ENCODE assay signal across 34 mouse cellular contexts in genomic region chr6:146910801-146911200, GRCm38 (mm10). TPM values are rescaled to one million over a fixed set of nuclear protein-coding genes. Genes with fewer than 3 reads are reported as not detected.
DNase-seq lines count a peak whose midpoint lies in the region; ATAC-seq and TF ChIP-seq lines count a peak whose summit lies in the region.
"Had no signal": no experiment of that assay in that cellular context is flagged by ENCODE, and none has a peak within 500 bp of the region (broad histone marks: within the 10 kb centered on the region; RNA-seq: fewer than 3 reads in every experiment).

No protein-coding gene starts in this region.

- no peak for TF ChIP-seq CTCF in gastrocnemius, adult 2 months (IDR thresholded peaks at IDR 0.05)
- no peak for TF ChIP-seq CTCF in kidney, adult 2 months (conservative IDR thresholded peaks at IDR 0.05; ENCODE audit: insufficient read depth, insufficient read length, low read depth, low read length)
- TF ChIP-seq CTCF in embryonic fibroblast, embryonic 13.5 days (IDR thresholded peaks at IDR 0.05; ENCODE audit: borderline replicate concordance, insufficient read depth, low read length): no peak
- no peak for TF ChIP-seq CTCF in midbrain, postnatal 0 days (IDR thresholded peaks at IDR 0.05)

- TF ChIP-seq POLR2A in kidney, adult 2 months (IDR thresholded peaks at IDR 0.05; ENCODE audit: low read depth, low read length): no peak
- TF ChIP-seq POLR2A in embryonic fibroblast, embryonic 13.5 days (IDR thresholded peaks at IDR 0.05; ENCODE audit: low read depth, low read length): no peak

- no peaks in the 10 kb centered on the region; the same call in 1 of the 2 replicates for H3K36me3 ChIP-seq in kidney, adult 2 months (ENCODE audit: control insufficient read depth, insufficient read depth, low read length)
- H3K36me3 ChIP-seq in midbrain, postnatal 0 days (ENCODE audit: insufficient read depth, low read length): no peaks in the 10 kb centered on the region
- H3K36me3 ChIP-seq: embryonic facial prominence, embryonic 13.5 days; hindbrain, embryonic 12.5 days; hindbrain, embryonic 15.5 days had no signal

- H3K9me3 ChIP-seq in midbrain, postnatal 0 days (ENCODE audit: low read length): no peaks in the 10 kb centered on the region
- H3K9me3 ChIP-seq: embryonic facial prominence, embryonic 10.5 days; embryonic facial prominence, embryonic 13.5 days; heart, embryonic 13.5 days; hindbrain, embryonic 12.5 days; hindbrain, embryonic 15.5 days had no signal

- 69% methylated on average over 2 of the region's 2 CpGs for WGBS in kidney, adult 2 months
- 92% methylated on average over 2 of the region's 2 CpGs for WGBS in midbrain, postnatal 0 days

- no peaks in the 10 kb centered on the region for H3K27me3 ChIP-seq in kidney, adult 2 months (replicated peaks; ENCODE audit: control insufficient read depth, insufficient read depth, low read length)
- H3K27me3 ChIP-seq in midbrain, postnatal 0 days (ENCODE audit: insufficient read depth, low read length): no peaks in the 10 kb centered on the region
- H3K27me3 ChIP-seq: embryonic facial prominence, embryonic 13.5 days; heart, embryonic 13.5 days; hindbrain, embryonic 12.5 days; hindbrain, embryonic 15.5 days; Patski had no signal

- no peak overlapping the region for H3K4me3 ChIP-seq in gastrocnemius, adult 2 months
- no peak overlapping the region for H3K4me3 ChIP-seq in kidney, adult 2 months (ENCODE audit: insufficient read depth, low read depth, low read length)
- no peak overlapping the region for H3K4me3 ChIP-seq in embryonic fibroblast, embryonic 13.5 days (ENCODE audit: insufficient read depth, low read length)
- H3K4me3 ChIP-seq in midbrain, postnatal 0 days (ENCODE audit: low read depth, low read length): no peak overlapping the region
- H3K4me3 ChIP-seq: embryonic facial prominence, embryonic 10.5 days; embryonic facial prominence, embryonic 13.5 days; heart, embryonic 13.5 days; hindbrain, embryonic 12.5 days; hindbrain, embryonic 15.5 days had no signal

- DNase-seq in gastrocnemius, adult 2 months: no peak
- DNase-seq in gastrocnemius, postnatal 4 days (ENCODE audit: low spot score in 2 of 2): no peak
- DNase-seq in kidney, adult 2 months: no peak
- DNase-seq in kidney, adult 18-20 months: no peak
- DNase-seq in natural killer cell, adult 2 months (ENCODE audit: low spot score in 2 of 2): no peak
- DNase-seq in midbrain, postnatal 0 days (ENCODE audit: low spot score): no peak
- DNase-seq in urinary bladder, postnatal 25 days (ENCODE audit: low spot score): no peak
- DNase-seq: adrenal gland, postnatal 10 days; cerebellum, adult 11-12 months; cerebellum, adult 8-10 months; cerebellum, postnatal 10 days; cerebellum, postnatal 36 days; embryo, embryonic 11 days; forebrain, postnatal 0 days; gastrocnemius, postnatal 25 days; heart, postnatal 14 days had no signal

- ATAC-seq in midbrain, postnatal 0 days (ENCODE audit: low FRiP score): no peak
- ATAC-seq: CD4-positive, CD25-positive, alpha-beta regulatory T cell, adult 4 months; forebrain, embryonic 14.5 days; forebrain, postnatal 0 days; intestine, postnatal 0 days had no signal

- H3K4me1 ChIP-seq in kidney, adult 2 months (ENCODE audit: control insufficient read depth, insufficient read depth, low read length): peaks cover 63% of the 10 kb centered on the region
- H3K4me1 ChIP-seq in embryonic fibroblast, embryonic 13.5 days (ENCODE audit: control insufficient read depth, insufficient read depth, low read length): peaks cover 43% of the 10 kb centered on the region
- 0 out of 2 replicates have a peak, but pooled peaks cover 3% of the 10 kb centered on the region for H3K4me1 ChIP-seq in midbrain, postnatal 0 days (ENCODE audit: insufficient read depth, low read length)

- intact Hi-C loops in gastrocnemius, adult 2 months (cut with DNase I): no loop called here

- no peak overlapping the region for H3K9ac ChIP-seq in midbrain, postnatal 0 days (replicated peaks; ENCODE audit: low read length, poor library complexity, severe bottlenecking)
- H3K9ac ChIP-seq: embryonic facial prominence, embryonic 13.5 days; forebrain, postnatal 0 days; heart, embryonic 13.5 days; hindbrain, embryonic 12.5 days; hindbrain, embryonic 15.5 days had no signal

- peak overlapping the region; percentile 86 for H3K27ac ChIP-seq in gastrocnemius, adult 2 months
- H3K27ac ChIP-seq in kidney, adult 2 months (ENCODE audit: insufficient read depth, low read depth, low read length): 0 out of 2 replicates have a peak overlapping the region, but pooled peaks have one; percentile 22
- peak overlapping the region; percentile 100 for H3K27ac ChIP-seq in embryonic fibroblast, embryonic 13.5 days (ENCODE audit: insufficient read depth, low read length)
- no peak overlapping the region for H3K27ac ChIP-seq in midbrain, postnatal 0 days (ENCODE audit: low read depth, low read length)
- H3K27ac ChIP-seq: embryonic facial prominence, embryonic 10.5 days; embryonic facial prominence, embryonic 13.5 days; heart, embryonic 13.5 days; hindbrain, embryonic 12.5 days; hindbrain, embryonic 15.5 days had no signal

- no peak overlapping the region for H3K4me2 ChIP-seq in midbrain, postnatal 0 days (ENCODE audit: low read depth, low read length, poor library complexity, severe bottlenecking)
- H3K4me2 ChIP-seq: embryonic facial prominence, embryonic 13.5 days; heart, embryonic 13.5 days; hindbrain, embryonic 12.5 days; hindbrain, embryonic 15.5 days had no signal

RNA-seq across cellular contexts. Expression of gene Ppfibp1, which starts 22.5 kb away (rescaled TPM):
- total RNA-seq in gastrocnemius, adult 2 months (2021): 10 to 100 TPM; 40.3 to 44.8 TPM
- 10 to 100 TPM; 72.1 to 73.6 TPM for total RNA-seq in gastrocnemius, postnatal 4 days (2021)
- polyA plus RNA-seq in kidney, adult 2 months (2012; rRNA removed): 20.6 and 23.4 TPM in 2 replicates
- polyA plus RNA-seq in embryonic fibroblast, embryonic 13.5 days (2011; ENCODE audit: insufficient read length, low read depth, missing spikeins): 196 and 246 TPM in 2 replicates
- 23.7 and 25.0 TPM in 2 replicates for total RNA-seq in midbrain, postnatal 0 days (2014; rRNA removed)
- 21.6 and 25.4 TPM in 2 replicates for polyA plus RNA-seq in midbrain, postnatal 0 days (2015; fragmentation: Nextera tagmentation; extraction: Ambion mirVana)

RNA-seq across cellular contexts. Expression of gene 1700034J05Rik, which starts 43.4 kb away (rescaled TPM):
- total RNA-seq in gastrocnemius, adult 2 months (2021): not detected
- total RNA-seq in gastrocnemius, postnatal 4 days (2021): not detected
- 0.07 TPM in 1 of 2 replicates, not detected in the other for polyA plus RNA-seq in kidney, adult 2 months (2012; rRNA removed)
- polyA plus RNA-seq in embryonic fibroblast, embryonic 13.5 days (2011; ENCODE audit: insufficient read length, low read depth, missing spikeins): not detected in 2 replicates
- not detected in 2 replicates for total RNA-seq in midbrain, postnatal 0 days (2014; rRNA removed)
- polyA plus RNA-seq in midbrain, postnatal 0 days (2015; fragmentation: Nextera tagmentation; extraction: Ambion mirVana): not detected in 2 replicates
- total RNA-seq: adrenal gland, adult 18-20 months; adrenal gland, postnatal 10 days; forebrain, postnatal 0 days; gastrocnemius, adult 8-10 months; gastrocnemius, postnatal 25 days; granulocyte monocyte progenitor cell, adult 5-6 weeks; heart, postnatal 14 days; hematopoietic stem cell, adult 5-6 weeks; MEL had no signal
- polyA plus RNA-seq: brain, embryonic 14.5 days; CD4-positive, CD25-positive, alpha-beta regulatory T cell, adult 4 months; cortical plate, adult 2 months; forebrain, embryonic 14.5 days; forebrain, postnatal 0 days; frontal cortex, adult 2 months; intestine, postnatal 0 days; Patski had no signal
